Mouse (Mus musculus): ENCODE data around the gene Zfp74. TPM values are rescaled to one million over a fixed set of nuclear protein-coding genes. Genes with fewer than 3 reads are reported as not detected.

Zfp74 gene
- polyA plus RNA-seq, 1 experiment from 2014 or later, result 17.7 TPM

- H3K4me1 ChIP-seq (replicated peaks; ENCODE audit: control insufficient read depth, insufficient read depth, low read length), result no peaks in the 10 kb centered on the region
- no peak overlapping the region for H3K9ac ChIP-seq
- H3K9me3 ChIP-seq (ENCODE audit: control insufficient read depth, low read length), result no peaks in the 10 kb centered on the region
- H3K27me3 ChIP-seq (ENCODE audit: control insufficient read depth, insufficient read depth, low read length), result no peaks in the 10 kb centered on the region
- 0 out of 2 replicates have a peak, but pooled peaks cover 10% of the 10 kb centered on the region for H3K36me3 ChIP-seq (replicated peaks; ENCODE audit: control insufficient read depth, insufficient read depth)
- no peak overlapping the region for H3K27ac ChIP-seq
- DNase-seq (ENCODE audit: low spot score) (no peak), ATAC-seq (ENCODE audit: low FRiP score) (no peak)
- H3K4me2 ChIP-seq (replicated peaks), result no peak overlapping the region
- no peak overlapping the region for H3K4me3 ChIP-seq (replicated peaks; ENCODE audit: low read length)
- WGBS, result 89% methylated on average over 6 of the region's 6 CpGs
Observed at GRCm38 (mm10) chr7:29921439-29922093, 32.3 kb downstream of the Zfp74 start.

- 90% methylated on average over 4 of the region's 4 CpGs for WGBS
- Histone ChIP-seq H3K27ac (no peak overlapping the region), H3K36me3 (replicated peaks; ENCODE audit: control insufficient read depth, insufficient read depth) (peaks cover 40% of the 10 kb centered on the region), H3K4me1 (replicated peaks; ENCODE audit: control insufficient read depth, insufficient read depth, low read length) (no peaks in the 10 kb centered on the region), H3K9me3 (ENCODE audit: control insufficient read depth, low read length) (no peaks in the 10 kb centered on the region), H3K9ac (no peak overlapping the region), H3K4me2 (replicated peaks) (no peak overlapping the region), H3K4me3 (replicated peaks; ENCODE audit: low read length) (no peak overlapping the region), H3K27me3 (ENCODE audit: control insufficient read depth, insufficient read depth, low read length) (no peaks in the 10 kb centered on the region)
- ATAC-seq (ENCODE audit: low FRiP score) (no peak), DNase-seq (ENCODE audit: low spot score) (no peak)
Observed at GRCm38 (mm10) chr7:29918062-29918453, 35.8 kb downstream of the Zfp74 start.

GRCm38 (mm10) chr7:29917371-29918061 lies 36.4 kb downstream of the Zfp74 start:
- Histone ChIP-seq H3K9me3 (ENCODE audit: control insufficient read depth, low read length) (no peaks in the 10 kb centered on the region), H3K4me2 (replicated peaks) (no peak overlapping the region), H3K9ac (no peak overlapping the region), H3K4me3 (replicated peaks; ENCODE audit: low read length) (no peak overlapping the region), H3K27ac (no peak overlapping the region), H3K36me3 (replicated peaks; ENCODE audit: control insufficient read depth, insufficient read depth) (peaks cover 44% of the 10 kb centered on the region), H3K27me3 (ENCODE audit: control insufficient read depth, insufficient read depth, low read length) (no peaks in the 10 kb centered on the region), H3K4me1 (replicated peaks; ENCODE audit: control insufficient read depth, insufficient read depth, low read length) (no peaks in the 10 kb centered on the region)
- 63% methylated on average over 6 of the region's 6 CpGs for WGBS
- ATAC-seq (ENCODE audit: low FRiP score) (no peak), DNase-seq (ENCODE audit: low spot score) (no peak)

- peaks cover 56% of the 10 kb centered on the region for H3K36me3 ChIP-seq (replicated peaks; ENCODE audit: control insufficient read depth, insufficient read depth)
- no peak for DNase-seq (ENCODE audit: low spot score)
Observed at GRCm38 (mm10) chr7:29912172-29912571, 41.7 kb downstream of the Zfp74 start.

GRCm38 (mm10) chr7:29910252-29910651 lies 43.6 kb downstream of the Zfp74 start:
- Histone ChIP-seq H3K9me3 (ENCODE audit: control insufficient read depth, low read length) (no peaks in the 10 kb centered on the region), H3K36me3 (replicated peaks; ENCODE audit: control insufficient read depth, insufficient read depth) (peaks cover 42% of the 10 kb centered on the region), H3K27ac (no peak overlapping the region), H3K4me1 (replicated peaks; ENCODE audit: control insufficient read depth, insufficient read depth, low read length) (peaks cover 20% of the 10 kb centered on the region), H3K9ac (no peak overlapping the region), H3K4me2 (replicated peaks) (peak overlapping the region; percentile 72), H3K4me3 (replicated peaks; ENCODE audit: low read length) (no peak overlapping the region), H3K27me3 (ENCODE audit: control insufficient read depth, insufficient read depth, low read length) (no peaks in the 10 kb centered on the region)
- no peak for DNase-seq (ENCODE audit: low spot score)
- no peak for ATAC-seq (ENCODE audit: low FRiP score)
- 50% methylated on average over 2 of the region's 2 CpGs for WGBS

More at GRCm38 (mm10) chr7:29912172-29912571, 41.7 kb downstream of the Zfp74 start:
- H3K27ac ChIP-seq, result no peak overlapping the region
- no peaks in the 10 kb centered on the region for H3K9me3 ChIP-seq (ENCODE audit: control insufficient read depth, low read length)
- peaks cover 17% of the 10 kb centered on the region for H3K4me1 ChIP-seq (replicated peaks; ENCODE audit: control insufficient read depth, insufficient read depth, low read length)
- H3K4me3 ChIP-seq (replicated peaks; ENCODE audit: low read length), result no peak overlapping the region
- H3K27me3 ChIP-seq (ENCODE audit: control insufficient read depth, insufficient read depth, low read length), result no peaks in the 10 kb centered on the region
- no peak overlapping the region for H3K4me2 ChIP-seq (replicated peaks)
- 95% methylated on average over 13 of the region's 13 CpGs for WGBS
- ATAC-seq (ENCODE audit: low FRiP score), result no peak
- H3K9ac ChIP-seq, result no peak overlapping the region

GRCm38 (mm10) chr7:29908130-29908950 lies 45.5 kb downstream of the Zfp74 start, which contains the start of gene Zfp383:
Gene Zfp383 (plus strand): TSS chr7:29908223.
- no peaks in the 10 kb centered on the region for H3K27me3 ChIP-seq (ENCODE audit: control insufficient read depth, insufficient read depth, low read length)
- ATAC-seq (ENCODE audit: low FRiP score) (peak; percentile 85), DNase-seq (ENCODE audit: low spot score) (peak; percentile 91)
- H3K27ac ChIP-seq, result peak within 1 kb of the TSS; percentile 94
- H3K36me3 ChIP-seq (replicated peaks; ENCODE audit: control insufficient read depth, insufficient read depth), result peaks cover 28% of the 10 kb centered on the region
- H3K4me2 ChIP-seq (replicated peaks), result peak within 1 kb of the TSS; percentile 72
- no peaks in the 10 kb centered on the region for H3K9me3 ChIP-seq (ENCODE audit: control insufficient read depth, low read length)
- peak within 1 kb of the TSS; percentile 74 for H3K9ac ChIP-seq
- peak within 1 kb of the TSS; percentile 67 for H3K4me3 ChIP-seq (replicated peaks; ENCODE audit: low read length)
- peaks cover 21% of the 10 kb centered on the region for H3K4me1 ChIP-seq (replicated peaks; ENCODE audit: control insufficient read depth, insufficient read depth, low read length)
- 1% methylated on average over 33 of the region's 33 CpGs for WGBS

- H3K27ac ChIP-seq, result peak overlapping the region; percentile 94
- H3K4me2 ChIP-seq (replicated peaks), result peak overlapping the region; percentile 55
- H3K9me3 ChIP-seq (ENCODE audit: control insufficient read depth, low read length), result no peaks in the 10 kb centered on the region
- 90% methylated on average over 5 of the region's 5 CpGs for WGBS
- DNase-seq (ENCODE audit: low spot score) (no peak), ATAC-seq (ENCODE audit: low FRiP score) (no peak)
- H3K9ac ChIP-seq, result peak overlapping the region; percentile 61; the same call in 1 of the 2 replicates
- H3K27me3 ChIP-seq (ENCODE audit: control insufficient read depth, insufficient read depth, low read length), result no peaks in the 10 kb centered on the region
- peaks cover 21% of the 10 kb centered on the region for H3K4me1 ChIP-seq (replicated peaks; ENCODE audit: control insufficient read depth, insufficient read depth, low read length)
- H3K4me3 ChIP-seq (replicated peaks; ENCODE audit: low read length), result no peak overlapping the region
- peaks cover 29% of the 10 kb centered on the region for H3K36me3 ChIP-seq (replicated peaks; ENCODE audit: control insufficient read depth, insufficient read depth)
Observed at GRCm38 (mm10) chr7:29907206-29907605, 46.7 kb downstream of the Zfp74 start.

- peak overlapping the region; percentile 61 for H3K9ac ChIP-seq
- DNase-seq (ENCODE audit: low spot score) (no peak), ATAC-seq (ENCODE audit: low FRiP score) (no peak)
- WGBS, result 12% methylated on average over 8 of the region's 8 CpGs
- H3K27me3 ChIP-seq (ENCODE audit: control insufficient read depth, insufficient read depth, low read length), result no peaks in the 10 kb centered on the region
- no peaks in the 10 kb centered on the region for H3K9me3 ChIP-seq (ENCODE audit: control insufficient read depth, low read length)
- peak overlapping the region; percentile 43 for H3K4me3 ChIP-seq (replicated peaks; ENCODE audit: low read length)
- H3K36me3 ChIP-seq (replicated peaks; ENCODE audit: control insufficient read depth, insufficient read depth), result peaks cover 27% of the 10 kb centered on the region
- peaks cover 21% of the 10 kb centered on the region for H3K4me1 ChIP-seq (replicated peaks; ENCODE audit: control insufficient read depth, insufficient read depth, low read length)
- H3K4me2 ChIP-seq (replicated peaks), result peak overlapping the region; percentile 55
- peak overlapping the region; percentile 94 for H3K27ac ChIP-seq
Observed at GRCm38 (mm10) chr7:29906682-29907058, 47.2 kb downstream of the Zfp74 start.

Measured in hindbrain, embryonic 14.5 days (tissue).